Mouse (Mus musculus) stomach, embryonic 16.5 days (tissue): Measurements from ENCODE around the gene Psmc3. TPM values are rescaled to one million over a fixed set of nuclear protein-coding genes. Genes with fewer than 3 reads are reported as not detected.
"Not testable (repeated sequence)": the region's sequence is repeated elsewhere in the genome, so short reads cannot be mapped to it uniquely, and the experiment has no call there.

ENCODE experiments used
- ATAC-seq: fragments of 200-750 bp; cut with Nextera tagmentation; 2 replicates; pipeline ENCODE4 v1.8.0; 2017; ENCODE audit warnings: moderate number of reproducible peaks, moderate TSS enrichment; ENCODE audit not compliant: insufficient read depth, low FRiP score
- H3K27ac ChIP-seq: fragments of 300-500 bp; sonication (generic); 2 replicates; pipeline ENCODE4 v1.5.1; 2014; ENCODE audit warnings: low read length
- H3K27me3 ChIP-seq: fragments of 300-500 bp; sonication (generic); 2 replicates; pipeline ENCODE4 v1.6.1; 2014; ENCODE audit warnings: low read length, control low read depth, mixed read lengths; ENCODE audit not compliant: control insufficient read depth, insufficient read depth
- H3K36me3 ChIP-seq: fragments of 300-500 bp; sonication (generic); 2 replicates; pipeline ENCODE4 v1.6.1; 2014; ENCODE audit warnings: low read length; ENCODE audit not compliant: control insufficient read depth, insufficient read depth
- H3K4me1 ChIP-seq: fragments of 300-500 bp; sonication (generic); 2 replicates; pipeline ENCODE4 v1.6.1; 2014; ENCODE audit warnings: low read length, control low read depth, mixed read lengths; ENCODE audit not compliant: control insufficient read depth, insufficient read depth
- H3K4me2 ChIP-seq: fragments of 300-500 bp; sonication (generic); 2 replicates; pipeline ENCODE4 v1.6.1; 2014; ENCODE audit warnings: low read depth, low read length, mixed read lengths
- H3K4me3 ChIP-seq: fragments of 300-500 bp; sonication (generic); replicated peaks from 2 replicates; pipeline ENCODE4 v1.5.1; 2014; ENCODE audit warnings: mild to moderate bottlenecking, low read length
- H3K9ac ChIP-seq: fragments of 300-500 bp; sonication (generic); 2 replicates; pipeline ENCODE4 v1.6.1; 2014; ENCODE audit warnings: low read length
- H3K9me3 ChIP-seq: fragments of 300-500 bp; sonication (generic); replicated peaks from 2 replicates; pipeline ENCODE4 v1.6.1; 2016; ENCODE audit warnings: low read length, control low read depth; ENCODE audit not compliant: control insufficient read depth
- WGBS: fragments of 180-500 bp; shearing (Covaris S2); extraction: QIAGEN DNeasy Blood & Tissue Kit; methylation state at CpG from one replicate; pipeline ENCODE4 v1.1.7; 2014; 5-methylcytosine and 5-hydroxymethylcytosine counted together
- polyA plus RNA-seq: library from polyadenylated mRNA; unstranded; fragments of >200 nt; fragmentation: Nextera tagmentation; extraction: Ambion mirVana; gene quantifications from 2 replicates; pipeline ENCODE4 v1.2.1, GENCODE M21; 2015

The Psmc3 gene
- polyA plus RNA-seq = 264 and 286 TPM in 2 replicates

GRCm38 (mm10) chr2:91053934-91054382 is at the start of gene Psmc3:
Gene Psmc3 (plus strand): TSS chr2:91054009.
- H3K27ac ChIP-seq = peak within 1 kb of the TSS; percentile 72
- no peaks in the 10 kb centered on the region for H3K9me3 ChIP-seq
- H3K4me3 ChIP-seq = peak within 1 kb of the TSS; percentile 78
- H3K36me3 ChIP-seq = peaks cover 24% of the 10 kb centered on the region
- peaks cover 7% of the 10 kb centered on the region for H3K4me1 ChIP-seq
- WGBS = under 1% methylated on average over 40 of the region's 40 CpGs
- peak within 1 kb of the TSS; percentile 85 for H3K9ac ChIP-seq
- H3K27me3 ChIP-seq = no peaks in the 10 kb centered on the region
- H3K4me2 ChIP-seq = peak within 1 kb of the TSS; percentile 99
- ATAC-seq = peak; percentile 99

- peaks cover 46% of the 10 kb centered on the region for H3K36me3 ChIP-seq
These were observed 45.3 kb upstream of the Psmc3 start for GRCm38 (mm10) chr2:91008536-91008935.

GRCm38 (mm10) chr2:91013881-91014280 is 39.9 kb upstream of the Psmc3 start:
- no peaks in the 10 kb centered on the region for H3K9me3 ChIP-seq
- 77% methylated on average over 2 of the region's 2 CpGs for WGBS
- H3K27me3 ChIP-seq = no peaks in the 10 kb centered on the region
- H3K36me3 ChIP-seq = peaks cover 26% of the 10 kb centered on the region
- ATAC-seq = no peak
- H3K9ac ChIP-seq = no peak overlapping the region
- H3K4me2 ChIP-seq = no peak overlapping the region
- no peak overlapping the region for H3K27ac ChIP-seq
- H3K4me3 ChIP-seq = no peak overlapping the region
- H3K4me1 ChIP-seq = no peaks in the 10 kb centered on the region

More at GRCm38 (mm10) chr2:91008536-91008935, 45.3 kb upstream of the Psmc3 start:
- Histone ChIP-seq H3K4me2 (no peak overlapping the region), H3K4me1 (no peaks in the 10 kb centered on the region), H3K4me3 (no peak overlapping the region), H3K27ac (no peak overlapping the region), H3K27me3 (no peaks in the 10 kb centered on the region), H3K9me3 (no peaks in the 10 kb centered on the region), H3K9ac (no peak overlapping the region)
- no peak for ATAC-seq
- WGBS = 97% methylated on average over 8 of the region's 8 CpGs

GRCm38 (mm10) chr2:91015386-91015785 is 38.4 kb upstream of the Psmc3 start:
- Histone ChIP-seq H3K36me3 (peaks cover 20% of the 10 kb centered on the region; the same call in 1 of the 2 replicates), H3K9me3 (no peaks in the 10 kb centered on the region), H3K4me2 (no peak overlapping the region), H3K27me3 (no peaks in the 10 kb centered on the region), H3K4me3 (no peak overlapping the region), H3K27ac (no peak overlapping the region), H3K9ac (no peak overlapping the region), H3K4me1 (no peaks in the 10 kb centered on the region)
- 82% methylated on average over 4 of the region's 4 CpGs for WGBS
- ATAC-seq = no peak

GRCm38 (mm10) chr2:91018061-91018788 is 35.6 kb upstream of the Psmc3 start:
- Histone ChIP-seq H3K4me1 (no peaks in the 10 kb centered on the region), H3K4me3 (no peak overlapping the region), H3K9me3 (no peaks in the 10 kb centered on the region), H3K9ac (no peak overlapping the region), H3K27ac (no peak overlapping the region), H3K36me3 (peaks cover 12% of the 10 kb centered on the region; the same call in 1 of the 2 replicates), H3K4me2 (no peak overlapping the region), H3K27me3 (no peaks in the 10 kb centered on the region)
- ATAC-seq = no peak
- WGBS = 88% methylated on average over 8 of the region's 8 CpGs

GRCm38 (mm10) chr2:91019911-91020310 is 33.9 kb upstream of the Psmc3 start:
- Histone ChIP-seq H3K27ac (no peak overlapping the region), H3K27me3 (no peaks in the 10 kb centered on the region), H3K9ac (no peak overlapping the region), H3K4me1 (no peaks in the 10 kb centered on the region), H3K9me3 (no peaks in the 10 kb centered on the region), H3K4me3 (no peak overlapping the region), H3K36me3 (peaks cover 5% of the 10 kb centered on the region; the same call in 1 of the 2 replicates), H3K4me2 (no peak overlapping the region)
- WGBS = 91% methylated on average over 3 of the region's 3 CpGs
- ATAC-seq = no peak

- not testable (repeated sequence) for H3K9me3 ChIP-seq, H3K27me3 ChIP-seq, H3K9ac ChIP-seq, H3K4me1 ChIP-seq, ATAC-seq, H3K4me2 ChIP-seq, H3K36me3 ChIP-seq, H3K27ac ChIP-seq, H3K4me3 ChIP-seq
- WGBS = 96% methylated on average over 7 of the region's 7 CpGs
These were observed 31.5 kb upstream of the Psmc3 start for GRCm38 (mm10) chr2:91022266-91022665.

- H3K4me3 ChIP-seq = no peak overlapping the region
- no peaks in the 10 kb centered on the region for H3K27me3 ChIP-seq
- H3K9me3 ChIP-seq = no peaks in the 10 kb centered on the region
- no peaks in the 10 kb centered on the region for H3K36me3 ChIP-seq
- H3K9ac ChIP-seq = no peak overlapping the region
- no peak overlapping the region for H3K27ac ChIP-seq
- no peaks in the 10 kb centered on the region for H3K4me1 ChIP-seq
- WGBS = 71% methylated on average over 2 of the region's 2 CpGs
- ATAC-seq = no peak
- no peak overlapping the region for H3K4me2 ChIP-seq
These were observed 30.7 kb upstream of the Psmc3 start for GRCm38 (mm10) chr2:91023131-91023530.

GRCm38 (mm10) chr2:91023956-91024355 is 29.9 kb upstream of the Psmc3 start:
- Histone ChIP-seq H3K4me1 (no peaks in the 10 kb centered on the region), H3K36me3 (no peaks in the 10 kb centered on the region), H3K4me3 (no peak overlapping the region), H3K27ac (no peak overlapping the region), H3K27me3 (no peaks in the 10 kb centered on the region), H3K4me2 (no peak overlapping the region), H3K9ac (no peak overlapping the region), H3K9me3 (no peaks in the 10 kb centered on the region)
- 92% methylated on average over 1 of the region's 1 CpGs for WGBS
- ATAC-seq = no peak
